Mouse (Mus musculus) MEL (cell line): ENCODE data around the gene Ggact.

ENCODE experiments used
- CTCF ChIP-seq, 3 experiments: IDR thresholded peaks in 2 of 3; conservative IDR thresholded peaks in 1 of 3; 2 replicates each; pipeline ENCODE4 v1.5.1; 2011 to 2012; ENCODE audit warnings: low read length in 3 of 3, low read depth in 2 of 3, mild to moderate bottlenecking in 2 of 3, improper control_type of control experiment in 1 of 3, inconsistent platforms in 1 of 3, mixed read lengths in 1 of 3, moderate library complexity in 1 of 3; ENCODE audit not compliant: control insufficient read depth in 1 of 3, insufficient read depth in 1 of 3, poor library complexity in 1 of 3, severe bottlenecking in 1 of 3
- EP300 ChIP-seq, 2 experiments: IDR thresholded peaks; 2 replicates each; pipeline ENCODE4 v1.6.1; 2011; ENCODE audit warnings: improper control_type of control experiment in 2 of 2, low read length in 2 of 2, low read depth in 1 of 2, mild to moderate bottlenecking in 1 of 2
- GABPA ChIP-seq: IDR thresholded peaks from 2 replicates; pipeline ENCODE4 v1.6.1; 2012; ENCODE audit warnings: low read depth, mild to moderate bottlenecking, inconsistent platforms, low read length, improper control_type of control experiment, moderate library complexity
- GATA1 ChIP-seq: IDR thresholded peaks from 2 replicates; pipeline ENCODE4 v1.6.1; 2011; ENCODE audit warnings: low read depth, low read length, improper control_type of control experiment
- HCFC1 ChIP-seq: IDR thresholded peaks from 2 replicates; pipeline ENCODE4 v1.6.1; 2012; ENCODE audit warnings: low read depth, mild to moderate bottlenecking, inconsistent platforms, low read length, improper control_type of control experiment, moderate library complexity
- JUND ChIP-seq: IDR thresholded peaks from 2 replicates; pipeline ENCODE4 v1.6.1; 2011; ENCODE audit warnings: low read depth, mild to moderate bottlenecking, improper control_type of control experiment, low read length
- MAX ChIP-seq: IDR thresholded peaks from 2 replicates; pipeline ENCODE4 v1.6.1; 2011; ENCODE audit warnings: low read length, improper control_type of control experiment
- MYB ChIP-seq: IDR thresholded peaks from 2 replicates; pipeline ENCODE4 v1.6.1; 2011; ENCODE audit warnings: mild to moderate bottlenecking, low read depth, low read length, improper control_type of control experiment
- MYC ChIP-seq: IDR thresholded peaks from 2 replicates; pipeline ENCODE4 v1.6.1; 2011; ENCODE audit warnings: low read depth, mild to moderate bottlenecking, low read length, improper control_type of control experiment, moderate library complexity
- NRF1 ChIP-seq: IDR thresholded peaks from 2 replicates; pipeline ENCODE4 v1.6.1; 2014; ENCODE audit warnings: low read depth, mild to moderate bottlenecking, inconsistent platforms, low read length, improper control_type of control experiment, moderate library complexity; ENCODE audit not compliant: poor library complexity, insufficient read depth, severe bottlenecking
- POLR2A ChIP-seq, 2 experiments: IDR thresholded peaks; 2 replicates each; pipeline ENCODE4 v1.6.1; 2011 to 2012; ENCODE audit warnings: low read length in 2 of 2, mild to moderate bottlenecking in 2 of 2, control low read depth in 1 of 2, improper control_type of control experiment in 1 of 2, low read depth in 1 of 2, moderate library complexity in 1 of 2; ENCODE audit not compliant: control insufficient read depth in 1 of 2, insufficient read depth in 1 of 2, poor library complexity in 1 of 2
- RAD21 ChIP-seq: IDR thresholded peaks from 2 replicates; pipeline ENCODE4 v1.6.1; 2011; ENCODE audit warnings: mild to moderate bottlenecking, low read depth, low read length, improper control_type of control experiment
- UBTF ChIP-seq: IDR thresholded peaks from 2 replicates; pipeline ENCODE4 v1.6.1; 2012; ENCODE audit warnings: low read depth, mild to moderate bottlenecking, inconsistent platforms, low read length, improper control_type of control experiment, moderate library complexity, borderline replicate concordance; ENCODE audit not compliant: insufficient read depth
- USF1 ChIP-seq: IDR thresholded peaks from 2 replicates; pipeline ENCODE4 v1.6.1; 2014; ENCODE audit warnings: low read depth, mild to moderate bottlenecking, inconsistent platforms, low read length, improper control_type of control experiment, moderate library complexity

GRCm38 (mm10) chr14:122909368-122910091, 4.0 kb downstream of the Ggact start:
- no peak for TF ChIP-seq GATA1
- no peak for TF ChIP-seq EP300 (IDR thresholded peaks at IDR 0.05; ENCODE audit: low read depth in 1 of 2, low read length in 2 of 2)
- no peak for TF ChIP-seq RAD21
- TF ChIP-seq POLR2A (IDR thresholded peaks at IDR 0.05; ENCODE audit: control insufficient read depth in 1 of 2, insufficient read depth in 1 of 2, low read depth in 1 of 2, low read length in 2 of 2, poor library complexity in 1 of 2), result no peak
- no peak for TF ChIP-seq UBTF
- no peak for TF ChIP-seq CTCF (IDR thresholded peaks at IDR 0.05 in 2 of 3, conservative IDR thresholded peaks at IDR 0.05 in 1 of 3; ENCODE audit: control insufficient read depth in 1 of 3, insufficient read depth in 1 of 3, low read depth in 2 of 3, low read length in 3 of 3, poor library complexity in 1 of 3, severe bottlenecking in 1 of 3)
- no peak for TF ChIP-seq HCFC1
- no peak for TF ChIP-seq MAX
- TF ChIP-seq GABPA, result no peak
- no peak for TF ChIP-seq MYC
- no peak for TF ChIP-seq USF1
- TF ChIP-seq MYB, result no peak
- TF ChIP-seq NRF1, result no peak
- no peak for TF ChIP-seq JUND
